Mouse (Mus musculus) granulocyte monocyte progenitor cell, adult 5-6 weeks (primary cell): Measurements from ENCODE around the gene Olr1. TPM values are rescaled to one million over a fixed set of nuclear protein-coding genes. Genes with fewer than 3 reads are reported as not detected.

Source experiments
- total RNA-seq, 2 experiments: library from RNA; stranded (forward) in 1 of 2; stranded (reverse) in 1 of 2; fragments of 200-712, 200-1000 nt in 1 of 2; fragments of >200 nt in 1 of 2; fragmentation: Nextera tagmentation in 1 of 2; gene quantifications; 2 replicates each; pipeline ENCODE4 v1.2.3; 2014 to 2017

The Olr1 gene
- total RNA-seq, 2 experiments from 2014 or later: 18.4 to 23.2 TPM

Other genes starting within 250 kb of the Olr1 start
- 60.9 and 69.3 TPM in 2 replicates for gene Cd69, start 231.7 kb downstream of the Olr1 start, total RNA-seq (2014; fragmentation: Nextera tagmentation)
- gene Cd69, start 231.7 kb downstream of the Olr1 start, total RNA-seq (2017): 163 and 224 TPM in 2 replicates
- not detected in 2 replicates for gene 4922502D21Rik, start 175.4 kb downstream of the Olr1 start, total RNA-seq (2014; fragmentation: Nextera tagmentation)
- 1.2 TPM in 1 of 2 replicates, not detected in the other for gene 4922502D21Rik, start 175.4 kb downstream of the Olr1 start, total RNA-seq (2017)
- gene Clec12a, start 164.5 kb downstream of the Olr1 start, total RNA-seq (2014; fragmentation: Nextera tagmentation): 318 and 331 TPM in 2 replicates
- 549 and 684 TPM in 2 replicates for gene Clec12a, start 164.5 kb downstream of the Olr1 start, total RNA-seq (2017)
- gene Clec12b, start 121.3 kb downstream of the Olr1 start, total RNA-seq (2014; fragmentation: Nextera tagmentation): not detected in 2 replicates
- gene Clec12b, start 121.3 kb downstream of the Olr1 start, total RNA-seq (2017): not detected in 2 replicates
- gene Clec1b, start 109.9 kb downstream of the Olr1 start, total RNA-seq (2014; fragmentation: Nextera tagmentation): 2.0 TPM in 1 of 2 replicates, not detected in the other
- gene Clec1b, start 109.9 kb downstream of the Olr1 start, total RNA-seq (2017): 0.21 TPM in 1 of 2 replicates, not detected in the other
- gene Clec9a, start 98.3 kb downstream of the Olr1 start, total RNA-seq (2014; fragmentation: Nextera tagmentation): not detected in 2 replicates
- 0.60 TPM in 1 of 2 replicates, not detected in the other for gene Clec9a, start 98.3 kb downstream of the Olr1 start, total RNA-seq (2017)
- not detected in 2 replicates for gene Clec1a, start 55.2 kb downstream of the Olr1 start, total RNA-seq (2014; fragmentation: Nextera tagmentation)
- gene Clec1a, start 55.2 kb downstream of the Olr1 start, total RNA-seq (2017): not detected in 2 replicates
- gene Tmem52b, start 5.4 kb upstream of the Olr1 start, total RNA-seq (2014; fragmentation: Nextera tagmentation): 0.53 TPM in 1 of 2 replicates, not detected in the other
- gene Tmem52b, start 5.4 kb upstream of the Olr1 start, total RNA-seq (2017): not detected in 2 replicates
- 37.4 and 45.0 TPM in 2 replicates for gene Gabarapl1, start 26.0 kb upstream of the Olr1 start, total RNA-seq (2014; fragmentation: Nextera tagmentation)
- gene Gabarapl1, start 26.0 kb upstream of the Olr1 start, total RNA-seq (2017): 39.8 and 76.6 TPM in 2 replicates
- gene Klre1, start 70.7 kb upstream of the Olr1 start, total RNA-seq (2014; fragmentation: Nextera tagmentation): not detected in 2 replicates
- not detected in 2 replicates for gene Klre1, start 70.7 kb upstream of the Olr1 start, total RNA-seq (2017)
- gene Klrd1, start 84.6 kb upstream of the Olr1 start, total RNA-seq (2014; fragmentation: Nextera tagmentation): 9.6 TPM in 1 of 2 replicates, not detected in the other
- 0.34 TPM in 1 of 2 replicates, not detected in the other for gene Klrd1, start 84.6 kb upstream of the Olr1 start, total RNA-seq (2017)
- gene Klrk1, start 116.7 kb upstream of the Olr1 start, total RNA-seq (2014; fragmentation: Nextera tagmentation): 6.0 and 8.4 TPM in 2 replicates
- gene Klrk1, start 116.7 kb upstream of the Olr1 start, total RNA-seq (2017): 9.8 and 14.1 TPM in 2 replicates
- gene Klrc3, start 136.2 kb upstream of the Olr1 start, total RNA-seq (2014; fragmentation: Nextera tagmentation): not detected in 2 replicates
- gene Klrc3, start 136.2 kb upstream of the Olr1 start, total RNA-seq (2017): not detected in 2 replicates
- not detected in 2 replicates for gene Klrc2, start 153.5 kb upstream of the Olr1 start, total RNA-seq (2014; fragmentation: Nextera tagmentation)
- gene Klrc2, start 153.5 kb upstream of the Olr1 start, total RNA-seq (2017): 1.6 TPM in 1 of 2 replicates, not detected in the other
- gene Klrc1, start 171.8 kb upstream of the Olr1 start, total RNA-seq (2014; fragmentation: Nextera tagmentation): not detected in 2 replicates
- gene Klrc1, start 171.8 kb upstream of the Olr1 start, total RNA-seq (2017): 2.9 TPM in 1 of 2 replicates, not detected in the other
- gene Klri1, start 210.0 kb upstream of the Olr1 start, total RNA-seq (2014; fragmentation: Nextera tagmentation): not detected in 2 replicates
- not detected in 2 replicates for gene Klri1, start 210.0 kb upstream of the Olr1 start, total RNA-seq (2017)
- gene Klri2, start 233.3 kb upstream of the Olr1 start, total RNA-seq (2014; fragmentation: Nextera tagmentation): not detected in 2 replicates
- not detected in 2 replicates for gene Klri2, start 233.3 kb upstream of the Olr1 start, total RNA-seq (2017)